Mouse (Mus musculus) hindbrain, postnatal 0 days (tissue): ENCODE results near the gene Lmln. TPM values are rescaled to one million over a fixed set of nuclear protein-coding genes. Genes with fewer than 3 reads are reported as not detected.
"Not testable (repeated sequence)": the region's sequence is repeated elsewhere in the genome, so short reads cannot be mapped to it uniquely, and the experiment has no call there.

Experiments used
- ATAC-seq: fragments of 200-750 bp; cut with Nextera tagmentation; 2 replicates; pipeline ENCODE4 v1.8.0; 2017; ENCODE audit warnings: mild to moderate bottlenecking, moderate TSS enrichment, moderate library complexity
- DNase-seq: peaks from one replicate; pipeline ENCODE4 v3.0.0-alpha.2; 2015; ENCODE audit warnings: low spot score
- H3K27ac ChIP-seq: fragments of 300-500 bp; sonication (generic); 2 replicates; pipeline ENCODE4 v1.5.1; 2014; ENCODE audit warnings: mild to moderate bottlenecking
- H3K27me3 ChIP-seq: fragments of 300-500 bp; sonication (generic); 2 replicates; pipeline ENCODE4 v1.6.1; 2014; ENCODE audit warnings: low read length, mixed read lengths; ENCODE audit not compliant: insufficient read depth
- H3K36me3 ChIP-seq: fragments of 300-500 bp; sonication (generic); 2 replicates; pipeline ENCODE4 v1.6.1; 2014; ENCODE audit warnings: low read length, mixed read lengths; ENCODE audit not compliant: insufficient read depth
- H3K4me1 ChIP-seq: fragments of 300-500 bp; sonication (generic); 2 replicates; pipeline ENCODE4 v1.6.1; 2014; ENCODE audit warnings: antibody characterized with exemption, low read length, mixed read lengths; ENCODE audit not compliant: insufficient read depth
- H3K4me2 ChIP-seq: fragments of 300-500 bp; sonication (generic); 2 replicates; pipeline ENCODE4 v1.6.1; 2014; ENCODE audit warnings: low read depth, mild to moderate bottlenecking, low read length, moderate library complexity, mixed read lengths
- H3K4me3 ChIP-seq: fragments of 300-500 bp; sonication (generic); 2 replicates; pipeline ENCODE4 v1.5.1; 2014; ENCODE audit warnings: low read length
- H3K9ac ChIP-seq: fragments of 300-500 bp; sonication (generic); replicated peaks from 2 replicates; pipeline ENCODE4 v1.6.1; 2014; ENCODE audit warnings: mild to moderate bottlenecking, low read length, moderate library complexity, mixed read lengths
- H3K9me3 ChIP-seq: fragments of 300-500 bp; sonication (generic); 2 replicates; pipeline ENCODE4 v1.6.1; 2016; ENCODE audit warnings: low read length, mixed read lengths
- CTCF ChIP-seq: IDR thresholded peaks from 2 replicates; pipeline ENCODE4 v1.5.1; 2016; ENCODE audit warnings: antibody characterized with exemption, control low read depth, low read depth
- WGBS: fragments of 180-500 bp; shearing (Covaris S2); extraction: QIAGEN DNeasy Blood & Tissue Kit; methylation state at CpG from one replicate; pipeline ENCODE4 v1.1.7; 2014; 5-methylcytosine and 5-hydroxymethylcytosine counted together
- polyA plus RNA-seq: library from polyadenylated mRNA; unstranded; fragments of >200 nt; fragmentation: Nextera tagmentation; extraction: Ambion mirVana; gene quantifications from 2 replicates; pipeline ENCODE4 v1.2.1, GENCODE M21; 2015
- total RNA-seq: library from RNA; depleted of rRNA; stranded (reverse); fragments of >200 nt; gene quantifications from 2 replicates; pipeline ENCODE4 v1.2.3, GENCODE M21; 2014

Lmln gene
- total and polyA plus RNA-seq, 2 experiments from 2014 or later, result 2.5 to 5.2 TPM

DNA sequence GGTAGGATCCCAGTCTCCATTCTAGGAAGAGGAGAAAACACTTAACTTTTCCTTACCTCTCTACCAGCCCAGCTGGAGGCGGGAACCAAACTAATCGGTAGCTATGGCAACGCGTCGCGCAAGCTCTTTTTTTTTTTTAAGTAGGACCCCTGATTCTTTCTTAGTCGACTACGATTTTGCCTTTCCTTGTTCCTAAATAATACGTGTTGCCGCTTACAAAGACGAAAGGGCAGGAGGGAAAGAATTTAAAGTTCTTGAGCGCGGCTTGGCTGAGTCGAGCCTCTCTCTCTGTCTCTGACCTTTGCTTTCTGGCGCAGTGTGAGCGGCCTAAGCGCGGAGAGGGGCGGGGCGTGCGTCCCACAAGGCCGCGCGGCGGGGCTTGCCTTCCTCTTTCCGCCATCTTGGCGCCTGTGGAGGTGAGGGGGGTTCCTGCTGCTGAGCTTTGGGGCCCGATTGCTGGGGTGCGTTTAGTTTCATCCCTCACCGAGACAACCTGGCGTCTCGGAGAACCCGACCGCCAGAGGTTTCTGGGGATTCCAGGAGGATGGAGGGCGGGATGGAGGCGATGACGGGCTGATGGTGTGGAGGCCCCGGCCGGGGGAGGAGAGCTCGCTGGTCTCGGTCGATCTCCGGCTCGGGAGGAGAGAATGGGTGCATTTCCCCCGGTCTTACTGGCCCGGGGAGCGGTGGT lies 6.1 kb upstream of the Lmln start, which contains the start of the genes Iqcg and Rpl35a:
Iqcg (minus strand) TSS at position 124 of the 691 bp plus-strand sequence.
Rpl35a (plus strand) TSS at position 359 of the 691 bp plus-strand sequence.
- Histone ChIP-seq H3K4me2 (peak within 1 kb of the TSS; percentile 80), H3K4me1 (0 out of 2 replicates have a peak, but pooled peaks cover 5% of the 10 kb centered on the region), H3K4me3 (peak within 1 kb of the TSS; percentile 92), H3K27me3 (no peaks in the 10 kb centered on the region), H3K36me3 (peaks cover 21% of the 10 kb centered on the region; the same call in 1 of the 2 replicates), H3K9ac (peak within 1 kb of the TSS; percentile 93), H3K27ac (peak within 1 kb of the TSS; percentile 94), H3K9me3 (no peaks in the 10 kb centered on the region)
- peak; percentile 95 for ATAC-seq
- peak; percentile 95 for DNase-seq
- no peak for TF ChIP-seq CTCF
- under 1% methylated on average over 47 of the region's 47 CpGs for WGBS

DNA sequence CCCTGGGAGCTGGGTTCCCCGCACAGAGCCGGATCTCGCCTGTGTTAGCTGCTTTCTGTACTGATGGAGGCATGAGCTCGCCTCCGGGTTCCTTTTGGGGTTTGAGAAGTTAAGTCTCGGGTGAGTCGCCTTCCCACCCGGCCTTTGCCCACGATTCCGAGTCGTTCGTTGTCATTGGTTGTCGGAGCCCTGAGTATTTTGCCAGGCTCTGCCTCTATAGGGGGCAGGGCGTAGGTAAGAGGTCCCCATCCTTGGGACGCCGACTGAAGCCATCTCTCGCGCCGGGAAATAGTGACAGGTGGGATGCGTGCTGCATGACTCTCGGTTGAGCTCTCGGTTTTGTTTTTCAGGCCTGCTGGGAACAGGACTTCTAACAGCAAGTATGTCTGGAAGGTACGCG lies 5.5 kb upstream of the Lmln start:
- DNase-seq, result peak; percentile 51

DNA sequence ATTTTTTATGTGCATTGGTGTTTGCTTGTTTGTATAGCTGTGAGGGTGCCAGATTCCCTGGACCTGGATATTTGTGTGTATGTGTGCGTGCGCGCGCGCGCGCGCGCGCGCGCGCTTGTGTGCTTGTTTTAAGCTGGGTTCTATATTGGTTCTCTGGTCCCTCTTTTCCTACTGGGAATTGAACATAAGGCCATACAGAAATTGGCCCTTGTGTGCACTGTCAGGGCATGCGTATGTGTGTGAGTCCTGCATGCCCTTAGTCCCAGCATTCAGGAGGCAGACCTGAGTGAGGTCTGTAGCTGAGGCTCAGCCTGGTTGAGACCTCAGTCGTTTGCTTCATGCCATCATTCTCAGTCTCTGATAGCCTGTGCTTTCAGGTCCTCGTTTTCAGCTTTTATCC lies 4.3 kb upstream of the Lmln start:
- Histone ChIP-seq H3K36me3 (peaks cover 21% of the 10 kb centered on the region; the same call in 1 of the 2 replicates), H3K4me3 (peak overlapping the region; percentile 92), H3K27me3 (no peaks in the 10 kb centered on the region), H3K4me2 (peak overlapping the region; percentile 80), H3K9ac (0 out of 2 replicates have a peak overlapping the region, but pooled peaks have one; percentile 18), H3K27ac (no peak overlapping the region), H3K9me3 (no peaks in the 10 kb centered on the region), H3K4me1 (0 out of 2 replicates have a peak, but pooled peaks cover 5% of the 10 kb centered on the region)
- DNase-seq (no peak), ATAC-seq (no peak)
- no peak for TF ChIP-seq CTCF
- WGBS, result 91% methylated on average over 16 of the region's 16 CpGs

More for the DNA sequence above, 5.5 kb upstream of the Lmln start:
- Histone ChIP-seq H3K4me3 (peak overlapping the region; percentile 92), H3K27ac (peak overlapping the region; percentile 94), H3K4me1 (0 out of 2 replicates have a peak, but pooled peaks cover 5% of the 10 kb centered on the region), H3K9me3 (no peaks in the 10 kb centered on the region), H3K27me3 (no peaks in the 10 kb centered on the region), H3K4me2 (peak overlapping the region; percentile 80), H3K9ac (peak overlapping the region; percentile 93), H3K36me3 (peaks cover 21% of the 10 kb centered on the region; the same call in 1 of the 2 replicates)
- no peak for TF ChIP-seq CTCF
- whole genome bisulfite sequencing, result under 1% methylated on average over 24 of the region's 24 CpGs
- peak; percentile 46 for ATAC-seq

DNA sequence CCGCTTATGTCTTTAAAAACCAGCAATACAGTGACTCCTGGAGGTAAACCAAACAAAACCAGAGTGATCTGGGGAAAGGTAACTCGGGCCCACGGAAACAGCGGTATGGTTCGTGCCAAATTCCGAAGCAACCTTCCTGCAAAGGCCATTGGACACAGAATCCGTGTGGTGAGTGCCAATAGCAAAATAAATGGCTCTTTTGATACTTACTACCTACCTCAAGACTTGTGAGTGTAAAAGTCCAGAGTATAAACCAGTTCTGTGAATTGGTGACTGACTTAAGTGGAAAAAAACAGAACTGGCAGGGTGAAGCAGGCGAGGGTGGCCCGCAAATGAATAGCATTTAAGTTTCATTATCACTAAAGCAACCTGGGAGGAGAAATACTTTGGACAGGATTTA lies 3.7 kb upstream of the Lmln start:
- DNase-seq, H3K9me3 ChIP-seq, H3K4me2 ChIP-seq, H3K4me1 ChIP-seq, H3K9ac ChIP-seq, H3K27me3 ChIP-seq, H3K27ac ChIP-seq, H3K4me3 ChIP-seq, ATAC-seq: not testable (repeated sequence)
- peaks cover 21% of the 10 kb centered on the region; the same call in 1 of the 2 replicates for H3K36me3 ChIP-seq
- WGBS, result 88% methylated on average over 9 of the region's 9 CpGs

DNA sequence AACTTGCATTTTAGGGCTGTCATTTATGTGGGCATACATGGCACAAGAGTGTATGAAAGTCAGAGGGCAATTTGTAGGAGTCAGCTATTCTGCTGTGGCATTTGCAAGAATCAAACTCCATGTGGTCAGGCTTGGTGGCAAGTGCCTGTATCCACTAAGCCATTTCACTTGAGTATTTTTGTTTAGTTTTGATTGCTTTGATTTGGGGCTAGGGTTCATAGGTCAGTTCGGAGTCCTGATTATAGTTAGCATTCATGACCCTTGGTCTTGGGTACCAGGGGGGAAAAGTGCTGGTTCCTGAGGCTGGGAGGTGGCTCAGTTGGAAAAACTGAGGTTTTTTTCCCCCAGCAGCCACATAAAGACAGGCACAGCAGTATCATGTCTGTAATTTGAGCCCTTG lies 2.9 kb upstream of the Lmln start:
- no peak overlapping the region for H3K4me2 ChIP-seq
- H3K36me3 ChIP-seq, result peaks cover 21% of the 10 kb centered on the region; the same call in 1 of the 2 replicates
- H3K4me3 ChIP-seq, result no peak overlapping the region
- no peak for DNase-seq
- no peak for ATAC-seq
- 0 out of 2 replicates have a peak, but pooled peaks cover 5% of the 10 kb centered on the region for H3K4me1 ChIP-seq
- 84% methylated on average over 1 of the region's 1 CpGs for whole genome bisulfite sequencing
- no peaks in the 10 kb centered on the region for H3K27me3 ChIP-seq
- TF ChIP-seq CTCF, result no peak
- no peak overlapping the region for H3K27ac ChIP-seq
- H3K9me3 ChIP-seq, result no peaks in the 10 kb centered on the region
- H3K9ac ChIP-seq, result no peak overlapping the region

DNA sequence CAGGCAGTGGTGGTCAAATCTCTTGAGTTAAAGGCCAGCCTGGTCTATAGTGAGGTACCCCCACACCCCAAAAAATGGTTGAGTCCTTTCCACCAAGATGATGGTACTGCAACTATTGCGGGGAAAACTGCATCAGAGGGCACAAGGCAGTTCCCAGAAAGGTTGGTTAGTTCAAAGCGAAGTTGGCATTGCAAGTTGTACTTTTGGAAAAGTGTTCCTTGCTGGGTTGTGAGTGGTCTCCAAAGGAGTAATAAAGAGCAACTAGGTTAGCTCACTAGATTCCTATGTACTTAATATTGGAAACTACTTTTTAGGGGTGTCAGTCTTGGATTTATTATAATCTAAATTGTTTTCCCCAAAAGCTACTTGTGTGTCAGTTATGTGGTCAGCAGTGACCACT lies 1.4 kb upstream of the Lmln start:
- WGBS, result 79% methylated on average over 2 of the region's 2 CpGs
- no peak for DNase-seq

More for the DNA sequence above, 1.4 kb upstream of the Lmln start:
- TF ChIP-seq CTCF, result no peak
- Histone ChIP-seq H3K4me1 (0 out of 2 replicates have a peak, but pooled peaks cover 5% of the 10 kb centered on the region), H3K4me3 (no peak overlapping the region), H3K27me3 (no peaks in the 10 kb centered on the region), H3K9me3 (no peaks in the 10 kb centered on the region), H3K9ac (no peak overlapping the region), H3K36me3 (peaks cover 21% of the 10 kb centered on the region; the same call in 1 of the 2 replicates), H3K27ac (no peak overlapping the region), H3K4me2 (no peak overlapping the region)
- no peak for ATAC-seq
